Mouse (Mus musculus) MEL (cell line): ENCODE data around the gene Plagl2.
"Not testable (repeated sequence)": the region's sequence is repeated elsewhere in the genome, so short reads cannot be mapped to it uniquely, and the experiment has no call there.

Experiments
- BHLHE40 ChIP-seq: IDR thresholded peaks from 2 replicates; pipeline ENCODE4 v1.6.1; 2012; ENCODE audit warnings: low read depth, mild to moderate bottlenecking, inconsistent platforms, low read length, improper control_type of control experiment, borderline replicate concordance
- CTCF ChIP-seq, 3 experiments: IDR thresholded peaks in 2 of 3; conservative IDR thresholded peaks in 1 of 3; 2 replicates each; pipeline ENCODE4 v1.5.1; 2011 to 2012; ENCODE audit warnings: low read length in 3 of 3, low read depth in 2 of 3, mild to moderate bottlenecking in 2 of 3, improper control_type of control experiment in 1 of 3, inconsistent platforms in 1 of 3, mixed read lengths in 1 of 3, moderate library complexity in 1 of 3; ENCODE audit not compliant: control insufficient read depth in 1 of 3, insufficient read depth in 1 of 3, poor library complexity in 1 of 3, severe bottlenecking in 1 of 3
- EP300 ChIP-seq, 2 experiments: IDR thresholded peaks; 2 replicates each; pipeline ENCODE4 v1.6.1; 2011; ENCODE audit warnings: improper control_type of control experiment in 2 of 2, low read length in 2 of 2, low read depth in 1 of 2, mild to moderate bottlenecking in 1 of 2
- GABPA ChIP-seq: IDR thresholded peaks from 2 replicates; pipeline ENCODE4 v1.6.1; 2012; ENCODE audit warnings: low read depth, mild to moderate bottlenecking, inconsistent platforms, low read length, improper control_type of control experiment, moderate library complexity
- GATA1 ChIP-seq: IDR thresholded peaks from 2 replicates; pipeline ENCODE4 v1.6.1; 2011; ENCODE audit warnings: low read depth, low read length, improper control_type of control experiment
- MYB ChIP-seq: IDR thresholded peaks from 2 replicates; pipeline ENCODE4 v1.6.1; 2011; ENCODE audit warnings: mild to moderate bottlenecking, low read depth, low read length, improper control_type of control experiment
- POLR2A ChIP-seq, 2 experiments: IDR thresholded peaks; 2 replicates each; pipeline ENCODE4 v1.6.1; 2011 to 2012; ENCODE audit warnings: low read length in 2 of 2, mild to moderate bottlenecking in 2 of 2, control low read depth in 1 of 2, improper control_type of control experiment in 1 of 2, low read depth in 1 of 2, moderate library complexity in 1 of 2; ENCODE audit not compliant: control insufficient read depth in 1 of 2, insufficient read depth in 1 of 2, poor library complexity in 1 of 2
- POLR2AphosphoS2 ChIP-seq: IDR thresholded peaks from 2 replicates; pipeline ENCODE4 v1.6.1; 2011; ENCODE audit warnings: low read length, improper control_type of control experiment
- USF1 ChIP-seq: IDR thresholded peaks from 2 replicates; pipeline ENCODE4 v1.6.1; 2014; ENCODE audit warnings: low read depth, mild to moderate bottlenecking, inconsistent platforms, low read length, improper control_type of control experiment, moderate library complexity
- ZMIZ1 ChIP-seq: IDR thresholded peaks from 2 replicates; pipeline ENCODE4 v1.6.1; 2012; ENCODE audit warnings: low read depth, mild to moderate bottlenecking, inconsistent platforms, low read length, improper control_type of control experiment, moderate library complexity

DNA sequence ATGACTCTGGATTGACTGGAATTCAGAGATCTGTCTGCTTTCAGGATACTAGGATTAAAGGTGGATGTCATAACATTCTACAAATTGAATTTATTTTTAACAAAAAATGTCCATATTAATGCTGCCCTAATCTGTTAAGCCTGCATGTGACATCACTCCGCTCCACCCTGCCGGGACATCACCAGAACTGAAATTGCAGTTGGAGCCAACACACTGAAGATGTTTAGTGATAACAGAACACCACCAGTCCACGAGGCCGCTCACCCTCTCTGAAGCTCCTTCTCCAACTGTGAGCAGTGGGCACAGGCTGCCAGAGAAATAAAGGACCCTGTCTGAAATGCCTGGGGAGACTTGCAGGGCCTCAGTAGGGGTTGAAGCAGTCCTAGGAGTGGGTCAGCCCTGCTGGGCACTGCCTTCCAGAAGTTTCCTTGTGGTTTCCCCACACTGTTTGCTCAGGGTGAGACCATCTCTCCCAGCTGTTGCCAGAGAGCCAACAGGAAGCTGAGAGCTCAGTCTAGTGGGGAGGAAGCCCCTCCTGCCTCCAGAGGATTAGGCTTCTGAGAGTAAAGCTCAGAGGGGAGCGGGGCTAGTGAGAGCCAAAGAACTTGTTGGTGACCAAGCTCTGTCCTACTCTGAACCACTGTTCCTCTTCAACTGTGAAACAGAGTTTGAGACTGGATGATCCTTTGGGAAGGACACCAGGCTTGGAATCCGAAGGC, 33.1 kb upstream of the Plagl2 start:
- TF ChIP-seq USF1; ZMIZ1; EP300 (IDR thresholded peaks at IDR 0.05; ENCODE audit: low read depth in 1 of 2, low read length in 2 of 2); GATA1; GABPA; CTCF (IDR thresholded peaks at IDR 0.05 in 2 of 3, conservative IDR thresholded peaks at IDR 0.05 in 1 of 3; ENCODE audit: control insufficient read depth in 1 of 3, insufficient read depth in 1 of 3, low read depth in 2 of 3, low read length in 3 of 3, poor library complexity in 1 of 3, severe bottlenecking in 1 of 3); BHLHE40; POLR2A (IDR thresholded peaks at IDR 0.05; ENCODE audit: control insufficient read depth in 1 of 2, insufficient read depth in 1 of 2, low read depth in 1 of 2, low read length in 2 of 2, poor library complexity in 1 of 2); POLR2AphosphoS2; MYB: not testable (repeated sequence)
